Mouse (Mus musculus): ENCODE measurements around the gene Tuba1a. TPM values are rescaled to one million over a fixed set of nuclear protein-coding genes. Genes with fewer than 3 reads are reported as not detected.

Tuba1a gene
- polyA plus RNA-seq, 1 experiment from 2014 or later = 727 TPM

GRCm38 (mm10) chr15:98985982-98986715, 32.6 kb upstream of the Tuba1a start:
- H3K4me3 ChIP-seq (ENCODE audit: low read length) = peak overlapping the region; percentile 63
- H3K36me3 ChIP-seq (ENCODE audit: control insufficient read depth, insufficient read depth) = no peaks in the 10 kb centered on the region
- no peaks in the 10 kb centered on the region for H3K9me3 ChIP-seq (replicated peaks; ENCODE audit: control insufficient read depth, low read length)
- H3K27me3 ChIP-seq (ENCODE audit: control insufficient read depth, insufficient read depth, low read length) = no peaks in the 10 kb centered on the region
- peak overlapping the region; percentile 81 for H3K9ac ChIP-seq (ENCODE audit: low read length)
- H3K4me1 ChIP-seq (ENCODE audit: control insufficient read depth, insufficient read depth, low read length) = peaks cover 42% of the 10 kb centered on the region
- 23% methylated on average over 12 of the region's 12 CpGs for WGBS
- peak overlapping the region; percentile 96 for H3K27ac ChIP-seq (ENCODE audit: low read length)
- ATAC-seq (replicated peaks; ENCODE audit: extremely low read depth, insufficient read depth, low FRiP score) = no peak
- peak overlapping the region; percentile 77 for H3K4me2 ChIP-seq (ENCODE audit: low read depth, low read length)

- 2% methylated on average over 29 of the region's 29 CpGs for WGBS
- Histone ChIP-seq H3K36me3 (ENCODE audit: control insufficient read depth, insufficient read depth) (no peaks in the 10 kb centered on the region), H3K4me2 (ENCODE audit: low read depth, low read length) (peak overlapping the region; percentile 77), H3K27ac (ENCODE audit: low read length) (peak overlapping the region; percentile 96), H3K9me3 (replicated peaks; ENCODE audit: control insufficient read depth, low read length) (no peaks in the 10 kb centered on the region), H3K4me1 (ENCODE audit: control insufficient read depth, insufficient read depth, low read length) (peaks cover 35% of the 10 kb centered on the region), H3K4me3 (ENCODE audit: low read length) (peak overlapping the region; percentile 63), H3K27me3 (ENCODE audit: control insufficient read depth, insufficient read depth, low read length) (no peaks in the 10 kb centered on the region), H3K9ac (ENCODE audit: low read length) (peak overlapping the region; percentile 81)
- peak; percentile 82 for ATAC-seq (replicated peaks; ENCODE audit: extremely low read depth, insufficient read depth, low FRiP score)
Measured at GRCm38 (mm10) chr15:98985240-98985981, 31.9 kb upstream of the Tuba1a start.

- no peak for ATAC-seq (replicated peaks; ENCODE audit: extremely low read depth, insufficient read depth, low FRiP score)
- Histone ChIP-seq H3K4me3 (ENCODE audit: low read length) (peak overlapping the region; percentile 63; the same call in 1 of the 2 replicates), H3K4me2 (ENCODE audit: low read depth, low read length) (peak overlapping the region; percentile 77), H3K9me3 (replicated peaks; ENCODE audit: control insufficient read depth, low read length) (no peaks in the 10 kb centered on the region), H3K9ac (ENCODE audit: low read length) (peak overlapping the region; percentile 81), H3K27ac (ENCODE audit: low read length) (peak overlapping the region; percentile 96), H3K36me3 (ENCODE audit: control insufficient read depth, insufficient read depth) (no peaks in the 10 kb centered on the region), H3K27me3 (ENCODE audit: control insufficient read depth, insufficient read depth, low read length) (no peaks in the 10 kb centered on the region), H3K4me1 (ENCODE audit: control insufficient read depth, insufficient read depth, low read length) (peaks cover 35% of the 10 kb centered on the region)
- WGBS = 40% methylated on average over 6 of the region's 6 CpGs
Measured at GRCm38 (mm10) chr15:98984681-98985080, 31.2 kb upstream of the Tuba1a start.

GRCm38 (mm10) chr15:98983431-98984081, 30.1 kb upstream of the Tuba1a start:
- Histone ChIP-seq H3K9ac (ENCODE audit: low read length) (peak overlapping the region; percentile 52), H3K4me1 (ENCODE audit: control insufficient read depth, insufficient read depth, low read length) (peaks cover 35% of the 10 kb centered on the region)
- ATAC-seq (replicated peaks; ENCODE audit: extremely low read depth, insufficient read depth, low FRiP score) = no peak

GRCm38 (mm10) chr15:98982100-98982499, 28.6 kb upstream of the Tuba1a start:
- no peak overlapping the region for H3K9ac ChIP-seq (ENCODE audit: low read length)
- H3K4me1 ChIP-seq (ENCODE audit: control insufficient read depth, insufficient read depth, low read length) = peaks cover 34% of the 10 kb centered on the region
- no peak overlapping the region for H3K4me2 ChIP-seq (ENCODE audit: low read depth, low read length)
- H3K36me3 ChIP-seq (ENCODE audit: control insufficient read depth, insufficient read depth) = no peaks in the 10 kb centered on the region
- H3K9me3 ChIP-seq (replicated peaks; ENCODE audit: control insufficient read depth, low read length) = no peaks in the 10 kb centered on the region
- ATAC-seq (replicated peaks; ENCODE audit: extremely low read depth, insufficient read depth, low FRiP score) = no peak
- H3K27ac ChIP-seq (ENCODE audit: low read length) = no peak overlapping the region
- H3K27me3 ChIP-seq (ENCODE audit: control insufficient read depth, insufficient read depth, low read length) = no peaks in the 10 kb centered on the region
- WGBS = 79% methylated on average over 6 of the region's 6 CpGs
- H3K4me3 ChIP-seq (ENCODE audit: low read length) = no peak overlapping the region

More at GRCm38 (mm10) chr15:98983431-98984081, 30.1 kb upstream of the Tuba1a start:
- no peaks in the 10 kb centered on the region for H3K27me3 ChIP-seq (ENCODE audit: control insufficient read depth, insufficient read depth, low read length)
- H3K4me3 ChIP-seq (ENCODE audit: low read length) = peak overlapping the region; percentile 31
- WGBS = 45% methylated on average over 16 of the region's 16 CpGs
- no peaks in the 10 kb centered on the region for H3K36me3 ChIP-seq (ENCODE audit: control insufficient read depth, insufficient read depth)
- H3K27ac ChIP-seq (ENCODE audit: low read length) = peak overlapping the region; percentile 41
- peak overlapping the region; percentile 34 for H3K4me2 ChIP-seq (ENCODE audit: low read depth, low read length)
- H3K9me3 ChIP-seq (replicated peaks; ENCODE audit: control insufficient read depth, low read length) = no peaks in the 10 kb centered on the region

- Histone ChIP-seq H3K9ac (ENCODE audit: low read length) (no peak overlapping the region), H3K4me1 (ENCODE audit: control insufficient read depth, insufficient read depth, low read length) (peaks cover 29% of the 10 kb centered on the region), H3K4me2 (ENCODE audit: low read depth, low read length) (no peak overlapping the region), H3K27me3 (ENCODE audit: control insufficient read depth, insufficient read depth, low read length) (no peaks in the 10 kb centered on the region), H3K9me3 (replicated peaks; ENCODE audit: control insufficient read depth, low read length) (no peaks in the 10 kb centered on the region), H3K4me3 (ENCODE audit: low read length) (no peak overlapping the region), H3K27ac (ENCODE audit: low read length) (no peak overlapping the region), H3K36me3 (ENCODE audit: control insufficient read depth, insufficient read depth) (no peaks in the 10 kb centered on the region)
- no peak for ATAC-seq (replicated peaks; ENCODE audit: extremely low read depth, insufficient read depth, low FRiP score)
- 70% methylated on average over 7 of the region's 7 CpGs for WGBS
Measured at GRCm38 (mm10) chr15:98980012-98980614, 26.6 kb upstream of the Tuba1a start.

GRCm38 (mm10) chr15:98978409-98979172, 25.1 kb upstream of the Tuba1a start:
- Histone ChIP-seq H3K36me3 (ENCODE audit: control insufficient read depth, insufficient read depth) (no peaks in the 10 kb centered on the region), H3K4me2 (ENCODE audit: low read depth, low read length) (no peak overlapping the region), H3K27ac (ENCODE audit: low read length) (peak overlapping the region; percentile 81; the same call in 1 of the 2 replicates), H3K4me3 (ENCODE audit: low read length) (no peak overlapping the region), H3K27me3 (ENCODE audit: control insufficient read depth, insufficient read depth, low read length) (no peaks in the 10 kb centered on the region), H3K4me1 (ENCODE audit: control insufficient read depth, insufficient read depth, low read length) (peaks cover 22% of the 10 kb centered on the region), H3K9ac (ENCODE audit: low read length) (no peak overlapping the region), H3K9me3 (replicated peaks; ENCODE audit: control insufficient read depth, low read length) (no peaks in the 10 kb centered on the region)
- ATAC-seq (replicated peaks; ENCODE audit: extremely low read depth, insufficient read depth, low FRiP score) = no peak
- WGBS = 75% methylated on average over 20 of the region's 20 CpGs

- 57% methylated on average over 14 of the region's 14 CpGs for WGBS
Measured at GRCm38 (mm10) chr15:98977759-98978408, 24.4 kb upstream of the Tuba1a start.

More at GRCm38 (mm10) chr15:98977759-98978408, 24.4 kb upstream of the Tuba1a start:
- Histone ChIP-seq H3K27ac (ENCODE audit: low read length) (peak overlapping the region; percentile 81), H3K4me1 (ENCODE audit: control insufficient read depth, insufficient read depth, low read length) (peaks cover 16% of the 10 kb centered on the region), H3K27me3 (ENCODE audit: control insufficient read depth, insufficient read depth, low read length) (no peaks in the 10 kb centered on the region), H3K9ac (ENCODE audit: low read length) (peak overlapping the region; percentile 58), H3K4me3 (ENCODE audit: low read length) (no peak overlapping the region), H3K4me2 (ENCODE audit: low read depth, low read length) (peak overlapping the region; percentile 37), H3K9me3 (replicated peaks; ENCODE audit: control insufficient read depth, low read length) (no peaks in the 10 kb centered on the region), H3K36me3 (ENCODE audit: control insufficient read depth, insufficient read depth) (no peaks in the 10 kb centered on the region)
- ATAC-seq (replicated peaks; ENCODE audit: extremely low read depth, insufficient read depth, low FRiP score) = 0 out of 2 replicates have a peak, but pooled peaks have one; percentile 38
